Mouse (Mus musculus) liver, adult 2 months (tissue): ENCODE measurements around the gene Elof1.

ENCODE experiments used
- CTCF ChIP-seq: fragments of 200-500 bp; IDR thresholded peaks from 2 replicates; pipeline ENCODE4 v1.5.1; 2011; ENCODE audit warnings: low read depth, low read length, control low read depth
- POLR2A ChIP-seq: fragments of 200-500 bp; IDR thresholded peaks from 2 replicates; pipeline ENCODE4 v1.6.1; 2011; ENCODE audit warnings: low read length, control low read depth; ENCODE audit not compliant: insufficient read depth; ENCODE audit errors: extremely low read depth

GRCm38 (mm10) chr9:22117754-22118456 lies 933 bp upstream of the Elof1 start:
- TF ChIP-seq POLR2A (no peak), CTCF (peak; percentile 34)
